Mouse (Mus musculus) liver, embryonic 12.5 days (tissue): ENCODE measurements around the gene Krtap4-8. TPM values are rescaled to one million over a fixed set of nuclear protein-coding genes. Genes with fewer than 3 reads are reported as not detected.

Source experiments
- polyA plus RNA-seq: library from polyadenylated mRNA; unstranded; fragments of >200 nt; fragmentation: Nextera tagmentation; extraction: Ambion mirVana; gene quantifications from 2 replicates; pipeline ENCODE4 v1.2.1, GENCODE M21; 2016

The Krtap4-8 gene
- polyA plus RNA-seq, 1 experiment from 2014 or later, result not detected

Other genes starting within 250 kb of the Krtap4-8 start
- gene Krt40, start 237.5 kb downstream of the Krtap4-8 start, polyA plus RNA-seq, result not detected in 2 replicates
- not detected in 2 replicates for gene Krtap3-3, start 229.8 kb downstream of the Krtap4-8 start, polyA plus RNA-seq
- not detected in 2 replicates for gene Krtap3-2, start 223.9 kb downstream of the Krtap4-8 start, polyA plus RNA-seq
- not detected in 2 replicates for gene Gm11939, start 221.2 kb downstream of the Krtap4-8 start, polyA plus RNA-seq
- gene Krtap3-1, start 214.1 kb downstream of the Krtap4-8 start, polyA plus RNA-seq, result not detected in 2 replicates
- not detected in 2 replicates for gene Krtap1-5, start 199.7 kb downstream of the Krtap4-8 start, polyA plus RNA-seq
- gene Krtap1-4, start 197.1 kb downstream of the Krtap4-8 start, polyA plus RNA-seq, result not detected in 2 replicates
- not detected in 2 replicates for gene Krtap1-3, start 189.4 kb downstream of the Krtap4-8 start, polyA plus RNA-seq
- not detected in 2 replicates for gene Krtap9-3, start 182.6 kb downstream of the Krtap4-8 start, polyA plus RNA-seq
- gene Gm11938, start 177.4 kb downstream of the Krtap4-8 start, polyA plus RNA-seq, result not detected in 2 replicates
- gene Gm11937, start 170.5 kb downstream of the Krtap4-8 start, polyA plus RNA-seq, result not detected in 2 replicates
- gene Krtap2-4, start 165.9 kb downstream of the Krtap4-8 start, polyA plus RNA-seq, result not detected in 2 replicates
- gene Gm11562, start 160.3 kb downstream of the Krtap4-8 start, polyA plus RNA-seq, result not detected in 2 replicates
- gene Krtap4-1, start 152.5 kb downstream of the Krtap4-8 start, polyA plus RNA-seq, result not detected in 2 replicates
- not detected in 2 replicates for gene Krtap4-2, start 145.6 kb downstream of the Krtap4-8 start, polyA plus RNA-seq
- gene Krtap4-7, start 136.6 kb downstream of the Krtap4-8 start, polyA plus RNA-seq, result not detected in 2 replicates
- gene Gm11555, start 130.5 kb downstream of the Krtap4-8 start, polyA plus RNA-seq, result not detected in 2 replicates
- not detected in 2 replicates for gene Gm11563, start 121.7 kb downstream of the Krtap4-8 start, polyA plus RNA-seq
- gene Krtap4-6, start 114.7 kb downstream of the Krtap4-8 start, polyA plus RNA-seq, result not detected in 2 replicates
- not detected in 2 replicates for gene Gm14190, start 90.0 kb downstream of the Krtap4-8 start, polyA plus RNA-seq
- not detected in 2 replicates for gene Gm14180, start 46.4 kb downstream of the Krtap4-8 start, polyA plus RNA-seq
- not detected in 2 replicates for gene Gm11595, start 7.8 kb downstream of the Krtap4-8 start, polyA plus RNA-seq
- not detected in 2 replicates for gene Krtap4-9, start 4.5 kb upstream of the Krtap4-8 start, polyA plus RNA-seq
- not detected in 2 replicates for gene Gm11596, start 12.8 kb upstream of the Krtap4-8 start, polyA plus RNA-seq
- gene Gm11569, start 18.2 kb upstream of the Krtap4-8 start, polyA plus RNA-seq, result not detected in 2 replicates
- gene Gm11554, start 23.7 kb upstream of the Krtap4-8 start, polyA plus RNA-seq, result not detected in 2 replicates
- not detected in 2 replicates for gene Krtap4-13, start 29.2 kb upstream of the Krtap4-8 start, polyA plus RNA-seq
- not detected in 2 replicates for gene Gm11564, start 35.0 kb upstream of the Krtap4-8 start, polyA plus RNA-seq
- not detected in 2 replicates for gene 2300003K06Rik, start 57.4 kb upstream of the Krtap4-8 start, polyA plus RNA-seq
- not detected in 2 replicates for gene Krtap4-16, start 70.9 kb upstream of the Krtap4-8 start, polyA plus RNA-seq
- gene Gm11568, start 77.2 kb upstream of the Krtap4-8 start, polyA plus RNA-seq, result not detected in 2 replicates
- gene Gm11559, start 83.8 kb upstream of the Krtap4-8 start, polyA plus RNA-seq, result not detected in 2 replicates
- gene Krtap9-1, start 92.7 kb upstream of the Krtap4-8 start, polyA plus RNA-seq, result not detected in 2 replicates
- not detected in 2 replicates for gene Gm11567, start 98.5 kb upstream of the Krtap4-8 start, polyA plus RNA-seq
- gene Krtap31-1, start 127.2 kb upstream of the Krtap4-8 start, polyA plus RNA-seq, result not detected in 2 replicates
- not detected in 2 replicates for gene Gm11565, start 134.0 kb upstream of the Krtap4-8 start, polyA plus RNA-seq
- gene Krtap31-2, start 155.6 kb upstream of the Krtap4-8 start, polyA plus RNA-seq, result not detected in 2 replicates
- not detected in 2 replicates for gene Krtap9-5, start 167.8 kb upstream of the Krtap4-8 start, polyA plus RNA-seq
- not detected in 2 replicates for gene Krtap29-1, start 198.3 kb upstream of the Krtap4-8 start, polyA plus RNA-seq
- gene Krtap16-1, start 205.9 kb upstream of the Krtap4-8 start, polyA plus RNA-seq, result not detected in 2 replicates
- gene Krtap17-1, start 213.3 kb upstream of the Krtap4-8 start, polyA plus RNA-seq, result not detected in 2 replicates
- not detected in 2 replicates for gene Krt33a, start 235.5 kb upstream of the Krtap4-8 start, polyA plus RNA-seq
- gene Krt33b, start 249.2 kb upstream of the Krtap4-8 start, polyA plus RNA-seq, result not detected in 2 replicates